Mouse (Mus musculus) right cerebral cortex, postnatal 14 days (tissue): ENCODE results near the gene B230217C12Rik.

Experiments used
- DNase-seq: peaks from one replicate; pipeline ENCODE4 v3.0.0; 2022

Gene B230217C12Rik

DNA sequence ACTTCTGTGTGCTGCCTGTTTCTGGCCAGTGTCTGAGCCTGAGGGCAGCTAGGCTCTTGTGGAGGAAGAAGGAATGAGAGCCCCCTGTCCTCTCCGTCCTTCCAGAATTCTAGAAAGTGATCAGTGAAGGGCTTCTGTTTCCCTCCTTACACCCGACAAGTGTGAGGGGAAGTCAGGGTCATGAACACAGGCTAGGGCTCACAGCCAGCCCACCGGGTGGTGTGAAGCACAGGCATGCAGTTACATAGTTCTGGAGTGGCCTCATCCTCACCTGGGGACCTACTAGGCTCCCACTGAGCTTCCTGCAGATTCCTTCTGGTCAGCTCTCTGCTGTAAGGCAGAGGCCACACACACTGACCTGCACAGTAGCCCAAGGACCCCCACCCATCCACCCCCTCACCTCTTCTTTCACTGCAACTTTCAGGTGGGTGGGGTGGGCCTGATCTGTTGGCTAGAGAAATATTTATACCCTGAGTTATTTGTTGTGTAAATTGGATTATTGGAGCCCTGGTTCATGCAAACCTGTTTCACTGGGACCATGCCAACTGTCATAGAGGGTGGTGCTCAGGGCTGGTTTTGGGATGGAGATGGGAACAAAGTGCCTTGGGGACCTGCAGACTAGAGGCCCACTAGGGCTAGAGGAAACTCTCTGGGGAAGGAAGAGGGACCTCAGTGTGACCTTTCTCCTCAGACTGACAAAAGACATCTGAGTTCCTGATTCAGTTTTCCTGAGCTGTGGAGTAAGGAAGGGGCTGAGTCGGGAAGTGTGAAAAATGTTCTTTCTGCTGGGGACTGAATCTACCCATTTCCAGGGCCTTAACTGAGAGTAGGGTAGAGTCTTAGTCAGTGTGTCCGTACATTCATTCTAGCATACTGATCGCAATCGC, 31.1 kb upstream of the B230217C12Rik start:
- no peak for DNase-seq

DNA sequence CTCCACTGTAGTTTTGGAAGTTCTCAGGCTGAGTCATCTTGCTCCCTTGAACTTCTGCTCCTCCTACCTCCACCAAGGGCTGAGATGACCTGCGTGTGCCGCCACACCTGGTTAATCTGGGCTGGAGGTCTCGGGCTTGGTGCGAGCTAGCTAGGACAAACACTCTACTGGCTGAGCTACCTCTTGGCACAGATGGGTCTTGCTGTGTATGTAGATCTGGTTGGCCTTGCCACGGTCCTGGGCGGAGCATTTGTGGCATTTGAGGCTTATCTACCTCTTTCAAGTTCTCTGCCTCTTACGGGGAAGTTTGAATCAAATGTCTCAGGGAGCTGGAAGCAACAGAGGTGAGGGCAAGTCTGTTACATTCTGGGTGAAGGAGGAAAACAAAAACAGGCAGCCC, 30.2 kb upstream of the B230217C12Rik start:
- no peak for DNase-seq

DNA sequence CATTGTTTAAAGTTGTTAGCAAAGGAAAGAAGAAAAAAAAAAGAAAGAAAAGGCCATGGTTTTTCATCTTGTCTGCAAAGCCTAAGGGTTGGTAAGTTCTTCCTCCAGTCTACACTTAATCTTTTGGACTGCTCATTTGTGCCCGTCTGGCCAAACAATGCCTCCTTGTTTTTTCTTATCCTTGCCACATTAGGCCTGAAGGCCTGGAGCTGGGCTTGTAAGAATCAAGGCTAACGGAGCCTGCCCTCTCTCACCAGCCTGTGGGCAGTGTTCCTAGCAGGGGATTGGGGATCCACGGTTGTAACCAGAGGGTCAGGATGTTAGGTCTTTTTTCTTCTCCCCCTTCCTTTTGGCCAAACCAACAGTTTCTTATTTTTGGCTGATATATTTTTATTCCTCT, 29.6 kb upstream of the B230217C12Rik start:
- no peak for DNase-seq

DNA sequence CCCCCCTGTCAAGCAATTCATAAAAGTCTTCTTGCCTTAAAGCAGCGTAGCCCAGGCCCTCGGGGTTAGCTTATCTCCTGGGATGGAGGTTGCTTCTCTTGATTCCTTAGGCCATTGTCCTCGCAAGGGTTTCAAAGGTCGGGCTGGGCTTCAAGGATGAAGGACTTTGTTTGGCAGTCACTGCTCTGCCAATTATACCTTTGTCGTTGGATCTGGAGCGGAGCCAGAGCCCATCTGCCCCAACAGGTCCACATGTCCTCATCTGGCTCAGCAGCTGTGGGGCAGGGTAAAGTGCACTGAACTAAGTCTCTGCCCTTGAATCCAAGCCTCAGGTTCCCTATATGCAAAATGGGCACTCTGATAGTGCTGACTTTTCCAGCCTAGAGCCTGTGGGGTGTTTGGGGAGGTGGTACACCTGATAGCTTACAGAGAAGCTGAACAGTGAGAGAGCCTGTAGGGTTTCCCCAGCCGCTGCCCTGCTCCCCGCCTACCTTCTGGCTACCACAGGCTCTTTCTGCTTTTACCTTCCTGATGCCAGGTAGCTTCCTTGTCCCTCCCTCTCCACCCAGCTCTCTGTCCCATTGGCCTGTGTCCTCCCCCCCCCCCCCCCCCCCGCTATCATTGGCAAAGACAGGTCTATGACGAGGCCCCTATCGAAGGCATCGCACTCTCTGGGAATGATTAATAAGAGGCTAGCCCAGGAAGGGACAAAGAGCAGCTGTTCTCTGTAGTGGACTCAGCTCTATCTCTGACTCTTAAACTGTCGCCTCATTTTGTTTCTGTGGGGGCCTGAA, 28.8 kb upstream of the B230217C12Rik start:
- no peak for DNase-seq

DNA sequence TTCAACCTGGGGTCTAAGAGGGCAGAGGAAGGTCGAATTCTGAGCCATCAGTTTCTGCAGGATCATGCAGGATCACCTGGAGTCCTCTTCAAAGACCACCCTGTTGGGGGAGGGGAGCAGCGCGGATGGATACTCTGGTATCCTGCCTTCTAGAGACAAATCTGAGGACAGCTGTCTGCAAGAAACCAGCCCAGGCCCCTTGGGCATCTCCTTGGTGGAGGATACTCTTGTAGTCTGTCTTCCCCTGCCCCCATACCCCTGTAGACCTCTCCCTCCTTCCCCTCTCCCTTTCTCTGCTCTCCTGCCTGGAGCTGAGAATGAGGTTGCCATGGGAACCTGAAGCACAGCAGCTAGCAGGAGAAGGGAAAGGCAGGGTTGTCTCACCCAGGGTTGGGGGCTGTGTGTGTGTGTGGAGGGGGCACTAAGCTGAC, 28.1 kb upstream of the B230217C12Rik start:
- DNase-seq, result no peak

DNA sequence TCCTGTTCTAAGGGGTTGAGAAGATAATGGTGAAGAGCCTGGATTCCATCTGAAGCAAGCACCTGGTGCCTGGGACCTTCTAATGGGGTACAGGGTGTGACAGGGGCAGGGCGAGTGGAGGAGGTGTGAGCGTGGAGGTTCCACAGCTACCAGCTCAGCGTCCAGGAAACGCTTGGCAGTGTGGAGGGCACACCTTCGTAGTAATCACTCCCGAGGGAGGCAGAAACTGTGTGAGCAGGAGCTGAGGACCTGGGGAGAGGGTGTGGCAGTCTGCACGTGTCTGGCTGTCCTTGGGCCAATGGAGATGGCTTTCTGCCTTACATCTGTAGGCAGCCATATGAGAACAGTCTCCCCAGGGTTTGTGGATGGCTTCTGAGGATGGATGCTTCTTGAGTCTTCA, 27.5 kb upstream of the B230217C12Rik start:
- DNase-seq, result no peak

DNA sequence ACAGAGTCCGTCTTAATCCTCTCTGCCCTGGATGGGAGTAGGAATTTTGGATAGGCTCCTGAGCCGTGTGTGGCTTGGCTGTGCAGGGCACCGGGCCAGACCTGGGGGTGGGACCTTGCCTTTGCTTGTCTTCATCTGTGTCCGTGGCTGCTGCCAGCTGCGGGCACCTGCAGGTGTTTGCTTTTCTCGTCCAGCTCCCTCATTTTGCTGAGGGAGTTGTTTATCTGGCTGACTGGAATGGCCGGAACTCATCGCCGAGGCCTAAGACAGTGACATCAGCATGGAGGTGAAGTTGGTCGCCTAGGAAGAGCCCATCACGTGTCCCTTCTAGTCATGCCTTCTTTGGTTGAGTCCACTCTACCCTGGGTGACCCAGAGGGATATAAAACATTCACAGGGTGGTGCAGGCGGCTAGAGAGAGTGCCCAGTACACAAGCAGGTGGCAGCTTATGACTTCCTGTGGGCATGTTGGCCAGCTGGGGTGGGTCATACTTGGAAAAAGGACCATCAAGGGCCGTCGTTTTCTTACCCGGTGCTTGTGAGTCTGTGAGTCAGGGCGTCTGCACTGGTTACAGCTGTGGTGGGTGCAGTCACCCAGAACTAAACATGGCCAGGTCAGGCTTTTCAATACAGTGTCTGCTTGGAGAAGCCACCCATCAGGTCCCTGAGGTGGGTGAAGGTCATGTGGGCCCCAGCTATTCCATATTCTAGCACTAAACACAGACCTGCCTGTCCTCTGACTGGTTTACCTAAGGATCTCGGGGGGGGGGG, 26.6 kb upstream of the B230217C12Rik start:
- DNase-seq, result no peak

DNA sequence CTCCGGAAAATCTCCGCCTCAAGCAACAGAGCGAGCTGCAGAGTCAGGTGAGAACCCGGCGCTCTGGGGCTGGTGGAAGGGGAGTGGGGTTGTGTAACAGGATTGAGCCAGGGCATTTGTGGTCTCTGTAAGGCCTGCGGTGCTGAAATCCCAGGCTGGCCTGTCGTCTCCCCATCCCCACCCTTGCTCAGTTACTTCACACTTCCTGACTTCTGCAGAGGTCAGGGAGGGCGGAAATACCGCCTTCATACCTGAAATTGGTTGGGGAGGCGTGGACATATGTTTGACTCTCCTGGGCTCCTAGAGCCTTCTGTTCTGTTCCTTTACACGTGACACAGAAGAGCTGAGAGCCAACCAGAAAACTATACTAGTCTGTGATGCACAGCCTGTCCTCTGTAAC, 24.8 kb upstream of the B230217C12Rik start:
- no peak for DNase-seq

DNA sequence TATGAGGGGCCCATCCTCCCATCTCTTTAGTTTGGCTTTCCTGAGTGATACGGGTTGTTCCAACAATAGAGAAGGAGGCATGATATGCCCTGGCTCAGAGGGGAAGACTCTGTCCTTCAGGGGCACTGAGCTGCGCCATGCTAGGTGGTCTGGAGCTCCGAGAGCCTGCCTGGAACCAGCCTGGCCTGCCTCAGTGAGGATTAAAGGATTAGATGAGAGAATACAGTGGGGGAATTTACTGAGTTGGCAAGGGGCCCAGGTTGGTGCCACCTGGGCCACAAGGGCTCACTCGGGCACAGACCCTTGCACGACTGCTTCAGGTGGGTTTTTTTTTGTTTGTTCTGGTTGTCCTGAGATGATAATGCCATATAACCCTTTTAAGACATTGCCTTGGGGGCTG, 24.4 kb upstream of the B230217C12Rik start:
- DNase-seq, result no peak

DNA sequence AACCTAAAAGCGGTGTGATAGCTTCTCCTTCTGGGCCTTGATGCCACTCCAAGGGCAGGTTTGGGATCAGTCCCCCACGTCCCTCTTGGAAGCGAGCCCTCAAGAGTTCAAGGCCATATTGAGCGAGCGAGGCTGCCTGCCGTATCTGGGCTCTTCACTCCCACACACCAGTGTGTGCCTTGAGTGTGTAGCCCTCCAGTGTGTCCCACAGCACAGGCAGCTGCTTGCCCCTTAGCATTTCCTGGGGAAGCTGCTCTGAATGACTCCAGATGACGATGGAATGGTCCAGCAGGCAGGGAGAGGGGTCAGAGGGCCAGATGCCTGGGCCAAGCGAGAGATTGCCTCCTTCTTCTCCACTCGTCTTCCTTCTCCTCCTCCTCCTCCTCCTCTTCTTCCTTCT, 23.7 kb upstream of the B230217C12Rik start:
- DNase-seq, result no peak

DNA sequence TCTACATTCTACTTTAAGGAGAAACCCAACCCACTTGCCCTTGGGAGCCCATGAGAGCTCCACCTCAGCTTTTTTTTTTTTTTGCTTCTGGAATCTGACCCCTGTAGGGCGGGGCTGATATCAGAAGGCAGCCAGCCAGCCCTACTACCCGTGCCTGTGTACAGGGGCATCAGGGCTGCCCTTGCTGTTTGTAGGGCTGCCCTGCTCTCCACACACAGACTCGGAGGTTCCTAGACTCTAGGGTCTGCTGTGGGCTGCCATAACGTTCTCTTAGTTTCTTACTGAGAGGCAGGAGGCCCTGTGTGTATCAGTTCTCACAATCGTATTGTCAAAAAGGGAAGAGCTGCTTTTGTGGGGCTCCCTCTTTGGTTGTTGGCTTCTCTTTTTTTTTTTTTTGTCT, 23.2 kb upstream of the B230217C12Rik start:
- no peak for DNase-seq

DNA sequence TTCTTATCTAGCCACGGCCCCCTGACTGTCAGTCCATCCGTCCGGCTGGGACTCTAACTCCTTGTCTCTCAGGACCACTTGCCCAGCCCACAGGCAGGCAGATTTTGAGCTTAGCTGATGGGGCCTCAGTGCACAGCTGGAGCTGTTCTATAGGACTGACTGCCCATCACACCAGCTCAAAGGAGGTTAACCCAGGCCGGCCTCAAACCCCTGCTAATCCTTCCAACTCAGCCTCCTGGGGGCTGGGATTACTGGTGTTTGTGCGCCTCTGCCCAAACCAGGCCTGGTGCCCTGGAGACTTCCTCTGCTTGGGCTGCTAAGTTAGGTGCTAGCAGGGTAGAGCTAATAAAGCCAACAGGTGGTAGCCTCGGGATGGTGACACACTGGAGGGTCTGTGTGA, 22.6 kb upstream of the B230217C12Rik start:
- no peak for DNase-seq

DNA sequence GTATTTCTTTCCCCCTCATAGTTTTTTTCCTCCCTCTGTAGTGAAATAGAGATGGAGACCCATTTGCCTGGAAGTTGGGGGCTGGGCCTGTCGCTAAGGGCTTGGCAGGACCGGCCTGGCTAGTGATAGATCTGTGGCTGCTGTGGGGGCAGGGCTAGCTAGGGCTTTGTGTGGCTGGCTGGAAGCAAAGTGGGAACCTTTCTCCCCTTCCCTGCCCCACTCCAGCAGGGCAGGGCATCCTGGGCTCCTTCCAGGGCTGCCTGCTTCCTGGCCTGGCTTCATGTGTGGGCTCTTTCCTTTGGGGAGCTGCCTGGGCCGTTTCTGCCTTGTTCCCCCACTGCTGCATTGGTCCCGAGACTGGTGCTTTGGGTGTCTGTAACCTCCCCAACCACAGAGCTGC, 22.0 kb upstream of the B230217C12Rik start:
- DNase-seq, result no peak

DNA sequence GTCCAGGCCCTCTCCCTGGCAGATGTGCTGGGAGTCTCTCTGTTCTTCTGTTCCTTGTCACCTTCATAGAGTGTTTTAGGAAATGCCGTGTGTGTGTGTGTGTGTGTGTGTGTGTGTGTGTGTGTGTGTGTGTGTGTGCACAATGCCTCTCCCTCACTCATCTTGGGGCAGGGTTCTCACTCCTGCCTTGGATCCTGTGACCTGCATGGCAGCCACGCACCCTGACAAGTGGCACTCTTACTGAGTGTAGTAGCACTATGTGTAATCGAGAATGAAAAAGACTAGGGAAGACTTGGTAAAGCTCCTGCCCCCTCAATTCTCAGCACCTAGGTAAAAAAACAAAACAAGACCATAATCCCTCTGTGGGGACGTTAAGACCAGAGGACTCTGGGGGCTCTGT, 21.5 kb upstream of the B230217C12Rik start:
- DNase-seq, result no peak

DNA sequence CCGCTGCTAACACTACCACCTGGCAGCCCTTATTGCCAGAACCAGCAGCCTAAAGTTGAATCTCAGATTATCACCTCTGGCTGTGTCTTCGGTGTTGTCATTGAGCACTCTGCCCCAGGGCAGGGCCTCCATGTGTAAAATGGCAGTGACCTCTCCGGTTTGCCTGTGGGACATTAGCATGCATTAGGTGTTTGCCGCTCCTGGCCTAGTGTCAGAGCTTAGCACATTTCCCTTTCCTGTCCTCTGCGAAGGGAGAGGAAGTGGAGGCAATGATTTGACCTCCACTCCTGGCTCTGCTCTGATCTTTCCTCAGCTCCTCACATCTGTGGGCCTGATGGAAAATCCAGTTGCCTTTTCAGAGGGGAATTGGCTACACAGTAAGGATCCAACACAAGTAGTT, 20.7 kb upstream of the B230217C12Rik start:
- DNase-seq, result no peak

DNA sequence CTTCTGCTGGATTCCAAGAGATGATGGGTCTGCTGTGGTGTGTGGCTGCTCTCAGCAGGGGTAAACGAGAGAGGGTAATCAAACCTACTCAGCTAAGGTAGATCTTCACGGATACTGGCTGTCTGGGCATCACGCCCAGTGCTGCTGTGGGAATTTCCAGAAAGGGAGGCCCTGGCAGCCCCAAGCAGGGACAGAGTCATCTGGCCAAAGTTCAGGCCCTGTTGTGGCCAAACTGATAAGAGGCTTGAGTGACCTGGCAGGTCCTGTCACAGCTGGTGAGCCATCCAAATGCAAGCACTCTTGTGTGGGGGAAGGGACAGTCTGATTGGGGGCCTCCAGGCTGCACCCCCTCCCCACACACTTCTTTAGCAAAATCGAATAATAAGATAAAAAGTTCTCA, 19.7 kb upstream of the B230217C12Rik start:
- DNase-seq, result no peak

DNA sequence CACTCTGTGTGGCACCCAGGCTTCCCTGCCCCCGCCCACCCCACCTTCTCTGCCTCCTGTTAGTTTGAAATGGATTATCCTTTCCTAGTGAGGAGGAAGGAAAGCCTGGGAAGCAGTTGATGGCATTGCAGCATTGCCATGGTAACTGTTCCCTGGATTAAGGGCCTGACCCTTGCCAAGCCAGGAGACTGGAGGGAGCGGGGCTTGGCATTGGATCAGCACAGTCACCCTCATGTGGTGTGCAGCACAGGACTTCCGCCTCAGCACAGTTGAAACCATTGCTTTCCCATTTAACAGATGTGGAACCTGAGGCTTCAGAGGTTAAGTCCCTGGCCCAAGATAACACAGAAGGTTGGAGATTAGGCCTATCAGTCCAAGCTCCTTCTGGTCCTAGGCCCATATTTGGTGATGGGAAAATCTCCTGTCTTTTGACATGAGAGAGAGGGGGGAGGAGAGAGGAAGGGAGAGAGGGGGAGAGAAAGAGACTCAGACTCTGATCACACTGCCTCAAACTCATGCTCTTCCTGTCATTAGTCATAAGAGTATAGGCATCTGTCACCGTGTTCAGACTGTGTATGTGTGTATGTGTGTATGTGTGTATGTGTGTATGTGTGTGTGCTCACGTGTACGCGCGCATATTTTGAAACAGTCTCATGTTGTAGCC, 19.0 kb upstream of the B230217C12Rik start:
- no peak for DNase-seq

DNA sequence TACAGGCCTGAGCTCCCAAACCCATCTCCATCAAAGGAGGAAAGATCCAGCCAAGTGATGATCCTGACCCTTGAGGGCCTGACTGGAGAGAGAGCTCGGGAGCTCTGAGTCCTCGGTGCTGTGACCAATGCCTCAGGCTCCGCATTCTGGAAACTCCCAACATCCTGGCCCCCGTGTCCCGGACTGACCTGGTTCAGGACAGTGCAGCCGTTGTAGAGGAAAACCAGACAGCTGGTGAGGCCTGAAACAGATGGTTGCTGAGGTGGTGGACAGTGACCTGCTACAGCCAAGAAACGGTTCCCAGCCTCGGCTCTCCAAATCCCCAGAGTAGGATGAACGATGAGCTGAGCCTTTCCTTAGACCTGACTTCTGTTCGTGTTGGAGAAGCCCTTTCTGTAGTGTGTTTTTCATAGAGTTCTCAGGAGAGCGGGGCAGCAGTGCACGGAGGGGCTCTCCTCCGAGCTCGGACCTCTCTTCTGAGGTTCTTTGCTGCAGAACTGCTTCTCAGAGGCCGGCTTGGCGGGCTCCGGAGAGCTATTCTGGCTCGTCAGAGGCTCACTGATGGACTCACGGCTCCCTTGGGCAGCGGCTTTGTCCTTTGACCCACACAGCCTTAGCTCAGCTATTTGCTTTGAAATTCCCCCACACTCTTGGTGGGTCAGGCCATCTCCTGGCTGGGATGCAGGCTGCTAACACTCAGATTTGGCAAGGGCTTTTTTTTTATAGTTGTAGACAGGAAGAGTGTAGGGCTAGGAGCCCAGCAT, 17.6 kb upstream of the B230217C12Rik start:
- DNase-seq, result no peak

DNA sequence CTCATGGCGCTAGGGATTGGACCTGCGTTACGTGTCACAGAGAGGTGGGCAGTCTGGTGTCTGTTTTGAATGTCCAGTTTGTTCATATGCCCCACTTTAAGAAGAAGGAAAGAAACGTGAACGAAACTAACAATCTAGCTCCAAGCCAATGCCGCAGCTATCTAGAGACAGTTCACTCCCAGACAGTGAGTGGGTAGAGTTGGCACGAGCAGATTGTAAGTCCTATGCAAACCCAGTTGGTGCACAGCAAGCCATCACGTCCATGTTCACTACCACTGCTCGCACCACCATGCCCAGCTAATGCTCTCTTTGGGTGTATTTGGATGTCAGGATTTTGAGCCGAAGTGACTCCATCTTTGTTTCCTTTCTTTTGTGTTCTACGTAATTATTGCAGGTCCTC, 16.4 kb upstream of the B230217C12Rik start:
- no peak for DNase-seq

DNA sequence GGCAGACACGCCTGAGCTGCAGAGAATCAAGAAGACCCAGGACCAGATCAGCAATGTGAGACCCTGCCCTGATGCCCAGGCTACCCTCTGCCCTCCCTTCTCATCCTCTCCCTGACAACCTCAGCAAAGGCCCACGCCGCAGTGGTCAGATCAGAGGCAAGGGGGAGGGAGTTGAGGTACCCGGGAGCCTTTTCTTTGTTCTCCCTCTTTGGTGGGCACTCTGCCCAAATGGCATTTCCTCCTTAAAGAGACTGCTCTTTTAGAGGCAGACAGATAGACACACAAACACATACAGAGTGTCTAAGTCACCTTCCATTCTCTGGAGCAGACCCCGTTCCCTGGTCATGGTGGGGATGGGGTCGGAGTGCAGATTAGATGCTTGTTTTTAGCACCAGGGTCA, 15.7 kb upstream of the B230217C12Rik start:
- no peak for DNase-seq

DNA sequence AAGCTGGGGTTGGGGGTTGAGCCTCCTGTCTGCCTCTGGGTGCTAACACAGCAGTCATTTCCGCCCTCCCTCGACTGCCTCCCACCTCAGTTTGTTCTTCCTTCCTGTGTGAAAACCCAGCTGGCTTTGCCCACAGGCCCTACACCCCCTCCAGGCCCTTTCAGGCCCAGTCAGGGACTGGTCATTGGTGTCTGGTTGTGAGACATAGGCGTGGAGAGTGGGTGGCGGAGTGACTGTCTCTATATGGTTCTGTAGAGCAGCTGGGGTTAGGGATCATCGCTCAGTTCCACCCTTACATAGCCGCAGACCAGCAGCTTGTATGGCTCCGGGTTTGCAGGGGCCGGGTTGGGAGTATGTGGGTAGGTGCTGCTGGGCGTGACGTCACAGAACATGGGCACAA, 15.3 kb upstream of the B230217C12Rik start:
- DNase-seq, result no peak

DNA sequence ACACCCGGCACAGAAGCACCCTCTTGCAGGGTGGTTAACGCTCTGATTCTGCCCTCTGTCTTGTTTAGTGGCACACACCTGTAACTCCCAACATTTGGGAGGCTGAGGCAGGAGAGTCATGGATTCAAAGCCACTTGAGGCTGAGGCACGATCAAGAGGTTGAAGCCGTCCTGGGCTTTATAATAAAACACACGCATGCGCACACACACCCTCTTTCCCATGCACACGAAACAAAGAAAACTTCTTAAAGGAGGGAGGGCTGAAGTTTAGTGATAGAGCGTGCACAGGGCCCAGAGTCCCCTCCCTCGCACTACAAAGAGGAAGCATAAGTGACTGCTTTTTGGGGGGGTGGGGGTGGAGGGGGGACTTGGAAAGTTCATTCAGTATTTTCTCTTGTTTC, 14.6 kb upstream of the B230217C12Rik start:
- no peak for DNase-seq
